Mouse (Mus musculus): ENCODE data around the gene Actn4. TPM values are rescaled to one million over a fixed set of nuclear protein-coding genes. Genes with fewer than 3 reads are reported as not detected.

The Actn4 gene
- total RNA-seq (2023) = 100 to 1,000 TPM; 108 to 133 TPM

GRCm38 (mm10) chr7:28961927-28962670, at the start of gene Actn4:
Actn4 (minus strand) TSS chr7:28962340.

GRCm38 (mm10) chr7:28981651-28982273, 19.6 kb upstream of the Actn4 start, which contains the start of the genes Eif3k and Map4k1:
Eif3k (minus strand) TSS chr7:28981864.
Map4k1 (plus strand) TSS chr7:28982050.

GRCm38 (mm10) chr7:28881199-28881598, 80.9 kb downstream of the Actn4 start, which contains the start of gene Capn12:
Capn12 (plus strand) TSS chr7:28881422.

DNA sequence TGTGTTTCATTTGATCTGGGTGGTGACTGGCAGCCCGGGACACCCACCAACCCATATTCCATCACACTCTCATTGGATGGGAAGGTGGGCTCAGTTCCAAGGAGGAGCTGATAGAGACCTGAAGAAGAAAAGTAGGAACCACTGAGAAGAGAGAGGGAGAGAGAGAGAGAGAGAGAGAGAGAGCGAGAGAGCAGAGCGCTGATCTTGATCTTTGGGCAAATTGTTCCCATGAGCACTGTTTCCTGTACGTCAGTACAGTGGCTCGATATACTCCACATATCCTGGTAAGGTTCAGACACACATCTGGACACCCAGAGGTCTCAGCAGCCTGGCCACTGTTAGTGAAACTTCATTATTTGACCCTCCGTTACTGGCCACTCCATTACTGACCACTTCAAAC, 98.6 kb downstream of the Actn4 start, which contains the start of gene Lgals7:
Lgals7 (plus strand) TSS at position 314 of the 400 bp plus-strand sequence.

Other genes with a start within 250 kb of the Actn4 start
- under 1 TPM; 0.94 to 1.00 TPM for gene Fbxo17, start 245.5 kb downstream of the Actn4 start, total RNA-seq (2023)
- gene Mrps12, start 220.5 kb downstream of the Actn4 start, total RNA-seq (2023) = 10 to 100 TPM; 19.5 to 25.1 TPM
- 10 to 100 TPM in 1 of 2 experiments, 1 to 10 TPM in 1; 8.9 to 12.5 TPM for gene Sars2, start 220.3 kb downstream of the Actn4 start, total RNA-seq (2023)
- gene Ccer2, start 206.2 kb downstream of the Actn4 start, total RNA-seq (2023) = not detected
- gene Sirt2, start 195.6 kb downstream of the Actn4 start, total RNA-seq (2023) = 100 to 1,000 TPM in 1 of 2 experiments, 10 to 100 TPM in 1; 95.2 to 113 TPM
- 100 to 1,000 TPM; 127 to 137 TPM for gene Nfkbib, start 194.8 kb downstream of the Actn4 start, total RNA-seq (2023)
- 10 to 100 TPM; 16.0 to 20.8 TPM for gene Rinl, start 173.4 kb downstream of the Actn4 start, total RNA-seq (2023)
- gene Hnrnpl, start 153.8 kb downstream of the Actn4 start, total RNA-seq (2023) = 100 to 1,000 TPM; 416 to 451 TPM
- gene Ech1, start 137.1 kb downstream of the Actn4 start, total RNA-seq (2023) = 10 to 100 TPM; 68.4 to 69.6 TPM
- 1 to 10 TPM; 3.2 to 3.9 TPM for gene Lgals4, start 128.5 kb downstream of the Actn4 start, total RNA-seq (2023)
- gene Lgals7, start 98.5 kb downstream of the Actn4 start, total RNA-seq (2023) = 1 to 10 TPM in 1 of 2 experiments, not detected in 1; 1.2 TPM
- not detected for gene Capn12, start 80.9 kb downstream of the Actn4 start, total RNA-seq (2023)
- gene Eif3k, start 19.5 kb upstream of the Actn4 start, total RNA-seq (2023) = 100 to 1,000 TPM; 279 to 296 TPM
- gene Map4k1, start 19.7 kb upstream of the Actn4 start, total RNA-seq (2023) = 10 to 100 TPM; 78.6 to 81.8 TPM
- under 1 TPM; 0.47 to 0.79 TPM for gene Ryr1, start 162.8 kb upstream of the Actn4 start, total RNA-seq (2023)
- 100 to 1,000 TPM; 193 to 206 TPM for gene Rasgrp4, start 172.5 kb upstream of the Actn4 start, total RNA-seq (2023)
- 10 to 100 TPM; 39.8 to 46.9 TPM for gene Fam98c, start 193.9 kb upstream of the Actn4 start, total RNA-seq (2023)
- 1 to 10 TPM in 1 of 2 experiments, under 1 TPM in 1; 0.50 to 1.2 TPM for gene Ggn, start 207.9 kb upstream of the Actn4 start, total RNA-seq (2023)
- 1 to 10 TPM; 2.9 to 3.6 TPM for gene Spred3, start 208.1 kb upstream of the Actn4 start, total RNA-seq (2023)
- 100 to 1,000 TPM; 279 to 291 TPM for gene Psmd8, start 218.4 kb upstream of the Actn4 start, total RNA-seq (2023)

All from monocyte, adult 59 days (primary cell).